Mouse (Mus musculus): ENCODE measurements at regions not wholly inside any gene's neighbourhood (a gene's known extent, or its start where the extent isn't known, plus 50 kb on each side); places are given as distances from the start of the nearest gene placed in this dataset.
A peak's percentile ranks its signal among the peaks of the same experiment; 100 is the strongest.

DNA sequence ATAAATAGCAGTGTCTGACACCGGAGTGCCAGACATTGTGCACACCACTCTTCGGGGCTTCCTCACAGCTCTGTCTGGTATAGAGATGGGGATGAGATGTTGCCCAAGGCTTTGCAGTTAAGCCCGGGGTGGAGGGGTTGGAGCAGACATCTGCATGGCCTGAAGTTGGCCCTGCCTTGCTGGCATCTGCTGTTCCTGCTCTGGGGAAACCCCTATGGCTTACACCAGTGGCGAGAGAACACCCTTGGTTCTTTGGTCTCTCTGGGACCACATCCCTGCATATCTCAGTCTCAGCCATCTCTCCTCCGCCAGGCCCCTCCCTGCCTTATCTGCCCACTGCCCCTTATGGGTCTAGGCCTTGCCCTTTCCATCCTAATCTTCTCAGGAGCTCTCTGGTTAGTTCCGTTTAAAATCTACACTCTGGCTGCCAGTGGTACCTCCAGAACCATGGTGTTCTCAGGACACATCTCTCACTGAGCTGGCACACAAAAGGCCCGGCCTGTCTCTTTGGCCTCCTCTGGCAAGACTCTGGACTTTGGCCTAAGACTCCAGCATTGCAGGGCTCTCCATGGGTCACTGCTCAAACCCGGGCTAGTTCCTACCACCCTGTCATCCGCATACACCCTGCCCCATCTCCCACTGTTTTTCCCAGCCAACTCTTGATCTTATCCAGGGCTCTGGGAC is 123.3 kb upstream of the Id2 start:
- DNase-seq: no peak

DNA sequence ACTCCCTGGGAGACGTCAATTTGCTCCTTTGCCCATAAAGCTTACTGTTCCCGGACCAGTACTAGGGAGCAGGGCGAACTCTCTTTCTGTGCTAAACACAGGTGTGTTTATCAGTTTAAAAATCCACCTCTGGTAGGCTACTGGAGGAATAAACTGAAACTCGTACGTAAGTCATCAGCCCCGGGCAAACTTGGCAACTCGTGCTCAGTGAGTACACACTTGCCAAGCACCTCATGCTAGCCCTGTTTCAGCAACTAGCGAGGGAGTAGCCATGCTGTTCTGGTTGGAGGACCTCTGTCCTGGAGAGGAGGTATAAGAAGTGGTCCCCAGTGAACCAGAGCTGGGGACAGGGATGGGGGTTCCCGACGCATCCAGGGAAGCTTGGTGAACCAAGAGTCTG is 122.6 kb upstream of the Id2 start:
- DNase-seq: no peak

DNA sequence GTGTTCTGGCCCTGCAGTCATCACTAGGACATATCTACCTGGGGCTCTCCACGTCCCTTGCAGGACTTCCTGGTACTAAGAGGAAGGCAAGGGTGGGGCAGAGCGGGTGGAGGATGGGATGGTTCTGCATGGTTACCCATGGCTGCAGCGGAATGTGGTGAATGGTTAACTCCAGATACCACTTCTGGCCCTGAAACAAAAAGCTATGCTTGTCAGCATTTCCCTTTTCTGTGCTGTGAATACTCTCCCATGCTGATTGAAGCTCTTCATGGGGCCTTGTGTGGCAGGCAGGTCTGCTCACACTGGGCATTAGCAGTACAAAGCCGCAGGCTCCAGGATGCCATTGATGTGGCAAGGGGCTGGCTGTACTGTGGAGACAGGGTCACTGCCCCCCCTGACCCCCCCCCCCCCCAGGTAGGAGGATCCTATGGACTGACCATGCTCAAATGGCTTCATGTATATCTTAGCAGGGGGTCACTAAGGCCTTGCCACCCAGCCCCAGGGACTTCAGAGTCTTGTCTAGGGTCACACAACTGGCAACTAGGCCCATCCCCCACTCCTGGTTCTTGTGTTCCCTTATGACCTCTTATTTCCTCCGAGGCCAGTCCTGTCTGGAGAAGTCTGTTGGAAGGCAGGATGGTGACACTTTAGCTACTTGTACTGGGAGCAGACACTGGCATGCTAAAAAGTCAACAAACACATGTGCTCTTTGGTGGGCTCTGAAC is 120.0 kb upstream of the Id2 start:
- DNase-seq: no peak

DNA sequence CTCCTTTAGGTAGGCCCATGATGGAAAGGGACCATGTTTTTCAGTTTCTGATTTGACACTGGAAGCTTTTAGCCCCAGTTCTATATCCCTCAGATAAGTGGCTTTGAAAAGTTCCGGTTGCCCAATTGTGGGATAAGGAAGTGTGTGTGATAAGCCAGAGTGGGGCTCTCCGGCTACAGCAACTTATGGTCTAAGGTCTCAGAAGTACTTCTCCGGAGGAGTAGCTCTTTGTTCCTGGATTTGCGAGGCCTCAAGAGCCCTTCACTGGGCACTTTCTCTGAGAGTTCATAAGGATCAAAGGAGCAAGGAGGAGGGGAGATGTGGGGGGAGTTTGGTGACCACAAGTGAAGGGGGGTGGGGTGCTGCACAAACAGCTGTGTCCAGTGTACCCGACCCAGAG is 118.3 kb upstream of the Id2 start:
- DNase-seq: no peak

DNA sequence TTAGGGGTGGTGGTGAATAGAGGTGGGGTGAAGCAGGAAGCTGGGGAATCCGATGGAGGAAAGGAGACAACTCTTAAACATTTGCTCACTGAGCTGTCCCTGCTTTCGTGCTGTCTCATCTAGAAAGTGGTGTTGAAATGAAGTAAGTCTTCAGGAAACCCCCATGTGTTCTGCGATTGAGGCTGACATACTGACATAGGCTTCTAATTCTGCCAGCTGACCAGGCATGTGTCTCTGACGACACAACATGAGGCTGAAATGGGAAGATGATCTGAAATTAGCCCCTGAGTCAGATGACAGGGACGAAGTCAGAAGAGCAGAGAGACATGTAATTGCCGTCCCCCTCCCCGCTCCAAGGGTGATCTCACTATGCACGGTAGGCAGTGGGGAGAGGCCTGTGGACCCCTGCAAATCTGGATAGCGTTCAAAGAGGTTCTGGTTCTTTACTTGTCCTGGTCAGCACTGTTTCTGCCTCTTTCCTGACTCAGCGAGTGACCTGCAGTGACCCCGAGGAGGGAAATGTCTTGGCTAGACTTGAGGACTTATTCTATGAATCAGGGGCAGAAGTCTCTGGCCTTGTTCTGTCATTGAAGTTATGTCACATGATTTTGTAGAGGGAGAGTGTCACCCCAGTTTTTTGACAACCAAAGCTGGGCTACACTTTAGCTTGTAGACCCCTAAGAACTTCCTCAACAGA is 117.0 kb upstream of the Id2 start:
- no peak for DNase-seq

DNA sequence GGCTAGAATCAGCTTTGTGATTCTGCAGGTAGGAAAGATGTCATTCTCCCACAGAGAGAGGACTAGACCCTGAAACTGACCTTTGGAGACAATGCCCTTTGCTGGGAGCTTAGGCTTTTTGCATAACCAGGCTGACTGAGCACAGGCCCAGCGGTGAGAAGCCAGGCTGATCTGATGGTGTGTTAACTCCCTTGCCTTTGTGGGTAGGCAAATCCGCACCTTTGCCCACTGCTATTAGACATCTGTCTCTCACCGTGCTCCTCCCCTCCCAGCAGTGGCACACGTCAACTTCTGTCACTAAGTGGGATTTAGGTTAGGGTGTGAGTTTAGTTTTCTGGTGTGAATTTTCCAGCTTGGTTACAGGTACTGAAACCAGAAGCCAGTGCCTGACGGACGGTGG is 114.4 kb upstream of the Id2 start:
- no peak for DNase-seq

DNA sequence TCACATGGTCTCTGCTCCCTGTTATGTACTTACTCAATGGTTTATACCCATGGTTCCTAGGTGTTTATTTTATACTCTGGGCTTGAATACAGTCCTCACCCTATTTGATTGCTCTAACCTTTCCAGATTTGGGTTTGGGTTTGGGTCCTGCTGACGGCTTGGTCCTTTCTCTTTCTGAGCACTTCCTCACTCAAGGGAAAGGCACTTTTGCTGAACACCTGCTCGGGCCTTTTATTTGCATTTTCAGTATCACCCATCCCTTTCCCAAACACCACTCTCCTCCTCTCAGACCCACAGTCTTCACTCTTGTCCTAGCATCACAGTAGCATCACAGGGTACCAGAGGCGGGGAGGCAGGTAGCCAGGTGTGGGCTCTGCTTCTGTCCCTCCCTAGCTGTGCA is 113.7 kb upstream of the Id2 start:
- DNase-seq: no peak

DNA sequence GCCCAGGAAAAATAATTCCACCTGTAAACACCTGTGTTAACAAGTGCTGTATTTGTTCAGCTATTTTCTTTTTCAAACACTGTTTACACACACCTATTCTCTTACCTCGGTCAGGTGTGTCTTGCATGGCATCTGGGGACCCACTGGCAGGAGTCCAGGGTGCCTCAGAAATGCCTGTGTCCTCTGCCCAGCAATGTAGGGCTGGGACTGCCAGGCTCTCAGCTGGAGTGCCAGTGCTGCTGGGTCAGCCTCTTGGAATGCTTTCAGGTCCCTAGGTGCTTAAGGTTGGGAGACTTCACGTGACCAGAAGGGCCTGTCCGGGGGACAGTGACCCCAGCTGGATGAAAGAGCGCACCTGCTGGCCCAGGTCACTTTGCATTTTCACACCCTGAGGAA is 112.4 kb upstream of the Id2 start:
- no peak for DNase-seq

DNA sequence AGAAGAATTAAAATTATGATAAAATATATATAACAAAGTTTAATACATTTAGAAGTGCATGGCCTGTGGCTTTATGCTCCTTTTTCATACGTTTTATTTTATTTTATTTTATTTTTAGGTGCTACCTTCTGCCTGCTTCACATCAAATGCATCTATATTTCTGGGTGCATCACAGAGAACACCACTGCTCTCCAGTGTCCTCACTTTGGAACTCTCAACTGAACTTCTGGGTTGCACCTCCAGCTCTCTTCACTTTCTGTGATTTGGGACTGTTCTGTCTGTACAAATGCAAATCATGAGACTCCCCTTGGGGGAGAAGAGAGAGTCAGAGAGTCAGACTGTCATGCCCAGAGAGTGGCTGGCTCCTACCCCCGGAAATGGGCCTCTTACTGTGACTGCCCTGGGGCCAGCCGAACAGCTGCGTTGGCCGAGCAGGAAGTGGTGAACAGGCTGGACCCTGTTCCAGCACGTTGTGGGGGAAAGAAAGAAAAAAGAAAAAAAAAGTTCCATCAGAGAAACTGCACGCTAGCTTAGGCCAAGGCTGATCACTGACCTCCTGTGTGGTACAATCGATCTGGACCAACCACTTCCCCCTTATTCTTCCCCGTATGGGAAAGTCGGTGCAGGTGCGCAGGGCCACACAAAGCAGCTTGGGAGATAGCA is 111.9 kb upstream of the Id2 start:
- peak; percentile 28 for DNase-seq

DNA sequence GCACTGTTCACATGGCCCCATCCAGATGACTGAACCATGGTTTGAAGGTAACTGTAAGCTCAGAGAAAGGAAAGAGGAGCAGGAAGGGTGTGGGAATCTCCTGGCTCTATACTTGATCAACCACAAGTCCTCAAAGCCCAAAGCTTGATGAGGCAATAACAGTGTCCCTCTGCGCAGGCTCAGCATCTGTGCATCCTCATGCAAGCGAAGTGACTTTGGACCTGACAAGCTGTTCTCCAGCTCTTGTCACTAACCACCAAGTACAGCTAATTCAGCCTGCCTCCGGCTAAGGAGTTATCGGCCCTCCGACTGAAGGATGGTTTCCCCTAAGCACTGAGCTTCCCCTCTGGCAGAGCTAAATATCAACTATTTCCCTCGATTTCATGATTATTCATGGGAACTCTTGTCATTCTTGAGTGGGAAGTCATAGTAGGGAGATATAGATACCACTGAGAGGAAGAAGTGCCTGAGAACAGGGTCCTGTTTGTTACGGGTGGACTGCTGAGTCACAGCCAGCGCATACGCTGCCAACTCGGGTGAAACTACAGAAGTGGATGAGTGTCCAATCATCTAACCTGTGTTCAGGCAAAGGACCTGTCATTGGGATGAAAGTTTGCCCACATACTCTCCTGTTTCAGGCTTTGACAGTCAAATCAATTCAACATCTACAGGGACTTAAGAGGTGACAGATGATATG is 106.6 kb upstream of the Id2 start:
- no peak for DNase-seq

DNA sequence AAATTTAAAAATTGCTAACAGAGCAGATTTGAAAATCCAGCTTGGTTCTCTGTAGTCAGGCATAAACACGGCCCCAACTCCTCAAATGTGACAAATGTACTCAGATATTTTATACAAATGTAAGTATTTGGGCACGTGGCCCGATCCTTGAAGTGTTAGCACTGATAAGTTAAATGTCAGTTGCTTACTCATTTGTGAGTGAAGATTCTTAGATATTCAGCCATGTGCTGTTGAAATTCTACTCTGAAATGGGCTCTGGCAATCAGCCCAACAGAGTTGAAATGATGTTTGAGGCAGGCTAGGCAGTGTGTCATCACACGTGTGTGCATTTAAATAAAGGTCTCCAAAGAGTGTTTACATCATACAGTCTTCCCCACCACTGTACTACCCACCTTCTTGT is 103.2 kb upstream of the Id2 start:
- DNase-seq: no peak

DNA sequence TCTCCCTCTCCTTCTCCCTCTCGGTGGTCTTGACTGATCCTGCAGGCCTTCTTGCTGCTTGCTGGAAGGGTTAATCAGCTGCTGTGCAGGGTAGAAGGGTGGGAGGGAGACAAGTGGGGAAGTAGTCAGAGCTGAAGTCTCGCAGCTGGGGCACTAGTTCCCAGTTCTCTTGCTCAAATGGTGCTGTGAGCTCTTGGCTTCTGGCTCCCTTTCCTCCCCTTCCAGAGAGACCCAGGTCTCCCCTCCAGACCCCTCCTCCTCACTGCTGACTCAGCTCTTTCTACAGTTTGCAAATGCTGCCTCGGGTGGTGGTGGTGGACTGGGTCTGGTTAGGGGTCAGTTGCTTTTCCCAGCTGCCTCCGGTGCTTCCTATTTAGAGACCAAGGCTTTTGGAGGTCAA is 100.8 kb upstream of the Id2 start:
- DNase-seq: no peak

DNA sequence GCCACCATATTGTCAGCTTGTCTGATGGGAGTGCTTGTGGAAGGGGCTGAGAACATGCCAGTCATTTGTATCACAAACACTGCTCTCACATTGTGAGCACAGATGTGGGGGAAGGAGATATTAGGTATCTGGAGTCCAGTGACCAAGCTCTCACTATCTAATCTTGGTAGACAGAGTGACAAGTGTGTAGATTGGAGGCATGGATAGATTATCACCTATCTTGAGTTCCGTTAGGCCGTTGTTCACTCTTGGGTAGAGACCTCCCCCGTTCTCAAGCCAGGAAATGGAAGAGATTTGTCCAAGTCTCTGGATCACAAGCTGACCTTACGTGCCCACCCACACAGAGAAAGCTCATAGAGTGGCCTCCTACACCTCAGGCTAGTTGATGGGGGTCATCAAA is 99.1 kb upstream of the Id2 start:
- DNase-seq: no peak

DNA sequence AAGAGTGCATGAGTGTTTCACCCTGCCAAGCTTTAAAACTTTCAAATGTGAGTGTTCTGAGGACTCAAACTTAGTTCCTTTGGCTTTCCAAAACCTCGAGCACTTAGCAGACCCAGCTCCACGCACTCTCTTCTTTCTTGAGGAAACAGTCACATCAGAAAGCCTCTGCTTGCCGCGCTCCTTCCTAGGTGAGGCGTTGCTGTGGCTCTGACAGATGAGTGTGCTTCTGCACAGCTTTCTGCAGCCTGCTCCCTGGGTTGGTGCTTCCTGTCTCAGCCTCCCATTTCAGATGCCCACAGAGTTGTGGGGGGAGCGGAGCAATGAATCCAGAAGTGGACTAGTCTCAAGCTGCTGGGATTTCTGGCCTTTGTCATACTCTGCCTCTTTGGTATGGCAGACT is 95.3 kb upstream of the Id2 start:
- DNase-seq: no peak

DNA sequence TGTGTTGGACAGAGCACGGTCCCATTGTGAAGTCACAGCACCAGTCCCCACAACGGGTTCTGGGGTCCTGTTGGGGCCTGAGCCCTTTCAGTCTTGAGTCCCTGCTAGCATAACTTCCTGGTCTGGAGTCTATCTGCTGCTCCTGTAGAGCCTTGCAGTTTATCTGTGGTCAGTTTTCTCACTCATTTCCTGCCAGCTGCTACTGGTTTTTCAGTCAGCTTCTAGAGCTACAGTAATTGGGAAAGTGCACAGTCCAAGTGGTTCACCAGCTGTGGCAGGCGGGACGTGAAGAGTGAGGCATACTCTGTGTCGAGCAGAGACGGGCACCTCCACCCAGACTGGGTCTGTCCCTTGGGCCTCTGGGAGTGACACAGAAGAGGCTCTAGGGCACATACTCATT is 93.4 kb upstream of the Id2 start:
- DNase-seq: peak; percentile 42

DNA sequence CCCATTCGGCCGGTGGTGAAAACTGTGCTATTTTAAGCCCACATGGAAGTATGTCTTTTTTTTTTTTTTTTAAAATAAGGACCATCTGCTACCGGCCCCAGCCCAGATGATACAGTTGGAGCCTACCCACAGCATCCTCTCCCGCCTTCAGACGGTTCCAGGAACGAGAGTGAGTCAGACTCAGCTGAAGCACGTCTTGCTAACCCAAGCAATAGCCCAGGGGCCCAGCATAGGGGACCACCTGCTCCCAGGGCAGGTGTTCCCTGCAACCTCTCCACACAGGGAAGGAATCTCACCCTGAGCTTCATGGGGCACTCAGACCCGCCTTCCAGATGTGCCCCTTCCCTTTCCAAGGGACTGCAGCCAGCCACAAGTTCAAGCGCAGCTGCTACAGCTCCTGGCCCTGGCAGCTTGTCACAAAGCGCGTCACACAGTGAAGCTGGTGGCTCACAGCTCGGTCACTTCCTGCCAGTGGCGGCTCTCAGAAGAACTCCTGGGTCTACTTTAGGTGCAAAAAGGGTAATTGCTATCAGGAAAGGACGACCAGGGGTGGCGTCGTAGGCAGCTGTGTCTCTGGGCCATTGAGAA is 92.3 kb upstream of the Id2 start:
- DNase-seq: peak; percentile 60

DNA sequence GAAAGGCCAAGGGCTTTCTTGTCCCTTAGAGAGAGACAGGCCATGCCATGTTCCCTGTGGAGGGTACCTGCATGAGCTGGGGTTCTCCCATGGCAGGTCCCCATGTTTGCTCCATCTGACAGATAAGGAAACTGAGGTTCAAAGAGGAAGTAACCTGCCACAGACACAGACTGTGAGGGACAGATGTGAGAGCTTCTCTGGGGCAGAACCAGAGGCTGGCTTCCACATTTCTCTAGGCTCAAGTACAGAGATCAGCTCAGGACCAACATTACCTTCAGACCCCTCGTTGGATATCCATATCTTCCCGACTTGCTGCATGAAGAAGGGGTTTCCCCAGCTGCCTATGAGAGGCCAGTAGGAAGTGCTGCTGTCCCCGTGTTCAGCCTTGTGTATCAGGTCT is 91.6 kb upstream of the Id2 start:
- DNase-seq: no peak

DNA sequence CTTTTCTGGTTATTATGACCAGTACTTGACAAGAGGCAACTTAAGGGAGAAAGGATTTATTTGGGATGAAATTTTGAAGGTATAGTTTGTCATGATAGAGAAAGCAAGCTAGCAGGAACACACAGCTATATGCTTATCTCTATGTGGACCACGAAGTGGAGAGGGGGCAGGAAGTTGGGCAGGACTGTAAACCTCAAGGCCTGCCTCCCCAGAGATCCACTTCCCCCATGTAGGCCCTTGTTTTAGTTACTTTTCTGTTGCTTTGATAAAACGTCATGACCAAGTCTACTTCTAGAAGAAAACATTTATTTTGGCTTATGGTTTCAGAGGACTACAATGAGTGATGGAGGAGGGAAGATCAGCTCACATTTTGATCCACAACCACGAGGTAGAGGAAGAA is 90.3 kb upstream of the Id2 start:
- no peak for DNase-seq

DNA sequence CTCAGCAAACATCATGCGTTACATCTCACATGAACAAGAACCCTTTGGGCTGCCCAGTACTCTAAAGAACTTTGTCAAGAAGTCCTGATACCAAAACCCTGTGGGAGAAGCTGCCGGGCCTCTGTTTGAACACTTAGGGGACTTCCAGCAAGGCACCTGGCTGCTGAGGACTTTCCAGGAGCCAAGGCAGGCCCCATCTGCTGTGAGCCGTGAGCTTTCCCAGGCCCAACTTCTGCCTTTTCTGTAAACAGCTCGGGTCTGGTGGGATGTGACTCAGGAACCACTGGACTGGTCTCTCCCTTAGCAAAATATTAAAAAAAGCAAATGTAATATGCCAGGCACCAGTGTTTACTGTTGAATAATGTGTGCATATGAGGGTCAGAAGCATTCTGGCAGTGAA is 85.7 kb upstream of the Id2 start:
- DNase-seq: no peak

DNA sequence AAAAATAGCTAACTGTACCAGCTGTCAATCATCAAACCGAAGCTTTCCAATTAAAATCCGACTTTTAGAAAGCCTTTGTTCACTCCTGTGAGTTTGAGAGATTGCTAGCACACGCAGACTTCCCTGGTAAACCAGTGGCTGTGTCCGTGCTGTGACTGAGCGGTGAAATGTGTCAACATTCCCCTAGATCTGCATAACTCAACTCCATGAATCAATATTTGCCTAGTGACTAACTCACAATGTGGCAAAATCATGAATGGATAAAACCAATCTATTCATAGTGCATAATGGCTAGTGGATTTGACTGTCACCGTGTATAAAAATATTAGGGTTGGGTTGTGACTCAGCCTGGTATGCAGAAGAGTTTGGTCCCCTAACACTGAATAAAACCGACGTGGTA is 84.4 kb upstream of the Id2 start:
- DNase-seq: no peak

DNA sequence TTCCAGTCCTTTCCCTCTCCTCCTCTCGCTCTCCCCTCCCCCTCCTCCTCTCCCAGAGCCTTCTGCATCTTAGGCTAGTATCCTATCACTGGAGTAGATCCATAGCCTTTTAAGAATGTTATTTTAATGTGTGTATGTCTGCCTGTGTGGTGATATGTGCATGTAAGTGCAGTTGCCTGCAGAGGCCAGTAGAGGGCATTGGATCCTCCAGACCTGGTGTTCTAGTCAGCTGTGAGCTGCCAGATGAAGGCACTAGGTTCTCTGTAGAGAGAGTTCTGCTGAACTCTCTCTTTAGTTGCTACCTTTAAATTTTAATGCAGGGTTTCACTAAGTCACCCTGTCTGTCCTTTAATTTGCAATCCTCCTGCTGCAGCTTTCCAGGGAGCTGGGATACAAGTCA is 83.9 kb upstream of the Id2 start:
- DNase-seq: no peak

DNA sequence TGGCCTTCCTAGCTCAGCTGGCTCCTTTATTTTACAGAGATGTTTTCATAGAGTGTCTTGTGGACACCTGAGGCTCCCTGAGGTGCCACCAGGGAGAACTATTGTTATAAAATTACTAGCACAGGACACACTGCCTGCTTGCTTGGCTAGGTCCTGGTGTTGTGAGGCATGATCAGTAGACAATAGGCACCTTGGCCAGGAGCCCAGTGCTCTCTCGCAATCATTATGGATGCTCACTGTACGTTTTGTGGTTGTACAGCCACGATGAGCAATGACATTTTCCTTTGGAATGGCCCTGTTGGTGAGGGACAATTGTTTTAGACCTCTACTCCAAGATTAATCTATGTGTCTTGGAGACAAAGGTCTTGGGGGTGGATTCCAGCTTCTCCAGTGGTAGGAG is 83.3 kb upstream of the Id2 start:
- peak; percentile 31 for DNase-seq
